Mouse (Mus musculus) left cerebral cortex, postnatal 10 days (tissue): ENCODE measurements around the gene Abcd3. TPM values are rescaled to one million over a fixed set of nuclear protein-coding genes. Genes with fewer than 3 reads are reported as not detected.
"Not testable (repeated sequence)": the region's sequence is repeated elsewhere in the genome, so short reads cannot be mapped to it uniquely, and the experiment has no call there.

Experiments used
- DNase-seq, 2 experiments: peaks; one replicate each; pipeline ENCODE4 v3.0.0; 2021 to 2022; ENCODE audit warnings: low spot score in 2 of 2, mixed read lengths in 1 of 2; ENCODE audit errors: extremely low spot score in 1 of 2
- intact Hi-C: fragments of 180-260 bp; cut with DNase I; formaldehyde crosslinking; loops from one replicate; pipeline ENCODE4 v1.15.1; 2025
- total RNA-seq, 2 experiments: library from RNA; stranded (reverse); gene quantifications; 2 replicates each; pipeline ENCODE4 v1.2.3; 2021

Abcd3 gene
- total RNA-seq, 2 experiments from 2014 or later = 67.8 to 69.8 TPM

DNA sequence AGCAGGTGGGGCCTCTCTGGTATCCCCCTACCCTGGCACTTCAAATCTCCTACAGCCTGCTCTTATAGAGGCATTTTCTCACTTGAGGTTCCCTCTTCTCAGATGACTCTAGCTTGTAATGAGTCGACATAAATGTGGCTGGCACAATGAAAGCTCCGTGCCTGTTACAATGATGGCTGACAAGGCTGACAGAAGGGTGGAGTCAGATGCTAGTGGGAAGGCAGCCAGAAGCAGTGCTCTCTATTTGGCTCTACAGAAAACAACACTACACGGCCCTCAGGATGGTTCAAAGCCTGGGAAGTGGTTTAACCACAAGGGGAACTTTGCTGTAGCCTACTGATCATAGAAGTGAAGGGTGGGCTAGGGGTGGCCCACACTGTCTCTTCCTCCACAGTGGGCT, 60.0 kb downstream of the Abcd3 start:
- intact Hi-C loops = no loop called here
- DNase-seq = no peak

DNA sequence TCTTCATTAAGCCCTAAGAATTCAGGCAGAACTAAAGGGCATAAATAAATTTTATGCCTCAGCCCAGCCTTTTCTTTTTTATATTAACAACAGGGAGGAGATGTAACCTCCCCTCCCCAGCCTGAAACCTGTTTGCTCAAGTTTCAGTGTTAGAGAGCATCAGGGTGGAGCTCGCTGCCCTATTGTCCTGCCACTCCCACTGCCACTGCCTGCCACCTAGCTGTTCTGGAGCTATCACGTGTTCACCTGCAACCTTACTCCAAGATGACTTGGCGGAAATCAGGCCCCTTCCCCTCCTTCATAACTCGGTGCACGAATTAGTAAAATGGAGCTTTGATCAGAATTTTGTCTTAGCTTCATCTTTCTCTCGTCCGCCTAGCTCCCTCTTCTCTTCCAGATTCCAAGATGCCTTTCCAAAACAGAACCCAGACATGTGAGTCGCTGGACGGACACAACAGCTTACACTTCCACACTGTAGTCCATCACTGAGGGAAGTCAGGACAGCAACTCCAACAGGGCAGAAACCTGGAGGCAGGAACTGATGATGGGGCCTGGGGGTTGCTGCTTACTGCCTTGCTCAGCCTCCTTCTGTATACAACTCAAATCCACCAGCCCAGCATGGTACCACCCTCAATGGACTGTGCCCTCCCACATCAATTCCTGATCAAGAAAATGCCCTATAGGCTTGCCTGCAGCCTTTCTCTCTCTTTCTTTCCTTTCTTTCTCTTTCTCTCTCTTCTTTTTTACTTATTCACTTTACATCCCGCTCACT, 60.6 kb downstream of the Abcd3 start:
- DNase-seq, intact Hi-C loops: not testable (repeated sequence)

DNA sequence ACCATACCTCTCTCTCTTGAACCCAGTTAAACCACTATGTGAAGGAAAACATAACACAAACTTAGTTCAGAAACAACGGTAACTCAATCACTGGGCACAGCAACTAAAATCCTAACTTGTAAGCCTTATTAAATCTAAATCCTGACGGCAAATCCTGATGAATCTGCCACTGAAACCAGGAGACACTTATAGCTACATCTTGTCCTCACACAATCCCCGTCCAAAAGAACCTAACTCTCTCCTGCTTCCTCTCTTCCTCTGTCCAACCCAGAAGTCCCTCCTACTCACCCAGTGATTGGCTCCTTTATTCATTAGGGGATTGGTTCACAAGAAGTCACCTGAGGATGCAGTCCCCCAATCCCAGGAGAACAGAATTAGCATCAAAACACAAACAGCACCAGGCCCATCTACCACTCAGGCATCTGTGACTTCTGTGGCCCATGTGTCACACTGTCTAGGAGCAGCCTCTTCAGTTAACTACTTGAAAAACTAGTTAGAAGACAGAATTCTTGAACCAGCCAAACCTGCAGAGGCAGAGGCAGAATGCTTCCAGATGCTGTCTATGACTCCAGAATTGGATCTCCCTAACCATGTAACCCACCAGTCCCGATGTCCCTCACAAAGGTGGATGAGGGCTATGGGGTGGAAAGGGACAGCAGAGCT, 73.8 kb downstream of the Abcd3 start:
- DNase-seq, intact Hi-C loops: not testable (repeated sequence)

- intact Hi-C loops = loop anchor here (5.0 kb wide), 1 partner anchor 102 kb away; no protein-coding TSS in a partner anchor
- DNase-seq = no peak
These were observed 75.5 kb downstream of the Abcd3 start for GRCm38 (mm10) chr3:121739489-121740213.

- no peak for DNase-seq
- intact Hi-C loops = loop anchor here (5.0 kb wide), 1 partner anchor 102 kb away; no protein-coding TSS in a partner anchor
These were observed 76.3 kb downstream of the Abcd3 start for GRCm38 (mm10) chr3:121738742-121739342.

DNA sequence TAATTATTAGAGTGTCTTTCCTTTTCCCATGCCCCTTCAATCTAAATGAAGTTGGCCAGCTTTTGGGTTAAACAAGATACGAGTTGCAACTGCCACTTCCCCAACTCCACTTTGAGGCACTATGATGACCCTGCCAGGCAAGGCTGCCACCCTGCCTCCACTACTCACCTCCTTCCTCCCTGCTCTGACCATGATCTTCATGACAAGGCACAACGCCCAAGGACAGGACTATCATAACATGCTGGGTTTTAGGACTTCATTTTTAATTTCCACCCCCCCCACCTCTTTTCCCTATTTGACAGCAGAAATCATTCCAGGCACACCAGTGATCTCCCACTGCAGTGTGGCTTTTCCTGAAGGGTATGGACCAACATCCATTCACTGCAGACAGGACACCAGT, 77.2 kb downstream of the Abcd3 start:
- intact Hi-C loops = loop anchor here (2.0 to 5.0 kb wide), 2 partner anchors 101 to 189 kb away; no protein-coding TSS in a partner anchor
- no peak for DNase-seq

DNA sequence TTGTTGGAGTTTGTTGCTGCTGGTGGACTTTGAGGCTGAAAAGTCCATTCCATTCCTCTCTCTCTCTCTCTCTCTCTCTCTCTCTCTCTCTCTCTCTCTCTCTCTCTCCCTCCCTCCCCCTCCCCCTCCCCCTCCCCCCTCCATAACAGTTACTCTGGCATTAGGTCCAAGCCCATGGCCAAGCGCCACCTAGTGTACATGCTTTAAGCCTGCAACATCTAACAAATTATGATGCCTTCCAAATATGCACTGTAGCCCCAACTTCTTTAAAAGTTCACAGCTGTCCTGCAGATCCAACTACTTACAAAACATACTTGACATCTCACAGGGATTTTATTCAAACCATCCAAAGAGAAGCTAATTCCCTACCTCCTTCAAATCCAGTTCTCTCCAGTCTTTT, 77.6 kb downstream of the Abcd3 start:
- DNase-seq = peak in 1 of 2 experiments; percentile 70
- intact Hi-C loops = loop anchor here (2.0 to 5.0 kb wide), 2 partner anchors 100 to 189 kb away; no protein-coding TSS in a partner anchor

- DNase-seq = peak; percentile 84
- intact Hi-C loops = loop anchor here (2.0 to 5.0 kb wide), 2 partner anchors 99 to 187 kb away; no protein-coding TSS in a partner anchor
These were observed 78.9 kb downstream of the Abcd3 start for GRCm38 (mm10) chr3:121736025-121736744.

GRCm38 (mm10) chr3:121735542-121735941, 79.6 kb downstream of the Abcd3 start:
- intact Hi-C loops = loop anchor here (5.0 kb wide), 1 partner anchor 98 kb away; no protein-coding TSS in a partner anchor

GRCm38 (mm10) chr3:121729678-121730077, 85.4 kb downstream of the Abcd3 start:
- intact Hi-C loops = no loop called here
- no peak for DNase-seq

More at GRCm38 (mm10) chr3:121735542-121735941, 79.6 kb downstream of the Abcd3 start:
- no peak for DNase-seq

DNA sequence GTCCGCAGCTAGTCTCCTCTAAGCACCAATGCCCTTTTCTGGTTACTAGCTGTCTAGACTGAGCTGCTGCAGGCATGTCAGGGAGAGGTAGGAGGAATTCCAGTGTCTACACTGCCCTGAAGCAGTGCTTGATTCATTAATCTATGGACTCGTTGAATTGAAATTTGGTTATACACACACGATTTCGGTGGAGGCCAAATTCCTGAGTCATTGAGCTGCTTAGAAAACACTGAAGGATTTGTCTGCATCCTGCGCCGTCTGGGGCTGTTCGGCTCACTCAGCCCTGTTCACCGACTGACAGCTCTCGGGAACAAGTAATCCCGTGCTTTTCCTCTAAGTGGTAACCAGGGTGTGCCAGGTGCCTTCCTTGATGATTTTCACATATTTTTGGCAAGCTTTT, 89.5 kb downstream of the Abcd3 start:
- intact Hi-C loops = no loop called here
- no peak for DNase-seq

- DNase-seq = no peak
- intact Hi-C loops = loop anchor here (5.0 kb wide), 1 partner anchor 87 kb away; no protein-coding TSS in a partner anchor
These were observed 90.5 kb downstream of the Abcd3 start for GRCm38 (mm10) chr3:121724553-121724952.

DNA sequence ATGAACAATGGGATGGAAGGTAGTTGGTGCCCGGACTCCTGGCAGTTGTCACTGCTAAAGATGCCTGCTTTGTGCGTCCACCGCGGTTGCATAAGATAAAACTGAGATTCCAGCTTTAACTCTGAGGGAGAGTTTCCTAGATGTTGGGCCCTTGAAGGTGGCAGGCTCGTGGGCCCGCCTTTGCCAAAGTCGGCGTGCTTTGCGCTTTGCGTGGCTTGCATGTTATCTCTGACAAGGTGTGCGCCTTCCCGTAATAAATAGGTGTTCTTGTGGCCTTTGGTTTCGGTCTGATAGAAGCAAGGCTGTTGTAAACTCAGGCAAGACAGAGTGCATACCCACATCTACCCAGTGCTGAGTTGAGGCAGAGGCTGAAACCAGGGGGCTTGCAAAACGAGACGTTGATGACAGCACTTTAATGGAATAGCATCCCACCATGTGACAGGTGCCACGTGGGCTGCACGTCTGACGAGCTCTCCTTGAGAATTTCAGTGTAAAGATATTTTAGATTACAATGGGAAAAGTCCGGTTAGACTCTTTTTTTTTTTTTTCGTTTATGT, 91.1 kb downstream of the Abcd3 start:
- DNase-seq = no peak
- intact Hi-C loops = loop anchor here (5.0 kb wide), 1 partner anchor 87 kb away; no protein-coding TSS in a partner anchor

DNA sequence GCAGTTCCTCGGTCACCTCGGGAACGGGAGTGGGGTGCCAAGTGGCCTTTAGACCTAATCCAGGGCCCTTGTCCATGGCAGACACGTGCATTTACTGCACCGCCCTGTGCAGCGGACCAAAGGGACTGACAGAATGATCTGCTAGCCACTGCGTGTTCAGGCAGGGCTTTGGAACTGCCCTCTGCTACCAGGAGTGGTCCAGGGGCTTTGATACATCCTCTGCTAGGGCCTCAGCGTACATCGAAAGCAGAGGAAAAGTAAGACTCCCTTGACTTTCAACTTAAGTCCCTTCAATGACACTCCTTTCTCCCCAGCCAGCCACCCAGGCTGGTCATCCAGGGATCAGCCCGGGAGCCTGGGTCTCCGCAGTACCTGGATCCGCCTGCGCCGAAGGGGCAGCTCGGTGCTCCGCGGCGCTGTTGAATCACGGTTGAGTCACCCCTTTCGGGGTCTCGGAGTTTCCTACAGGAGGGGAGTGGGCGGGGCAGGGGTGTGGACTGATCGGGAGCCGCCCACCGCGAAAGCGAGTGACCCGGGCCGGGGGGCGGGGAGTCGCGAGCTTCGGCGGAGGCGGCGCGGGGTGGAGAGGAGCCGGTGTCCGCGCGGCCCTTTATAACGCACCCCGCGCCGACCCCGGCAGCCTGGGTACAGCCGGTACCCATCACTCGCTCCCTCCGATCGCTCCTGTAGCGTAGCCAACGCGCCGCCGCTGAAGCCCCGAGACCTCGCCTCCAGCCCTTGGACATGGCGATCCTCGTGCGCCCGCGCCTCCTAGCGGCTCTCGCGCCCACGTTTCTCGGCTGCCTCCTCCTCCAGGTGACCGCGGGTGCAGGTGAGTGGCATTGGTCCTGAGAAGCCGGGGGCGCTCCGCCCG, 91.9 kb downstream of the Abcd3 start, which contains the start of gene F3:
F3 (plus strand) TSS at position 567 of the 874 bp plus-strand sequence.
- intact Hi-C loops = loop anchor here (5.0 kb wide), 1 partner anchor 86 kb away; no protein-coding TSS in a partner anchor
- peak; percentile 73 to 92 for DNase-seq

GRCm38 (mm10) chr3:121721691-121722070, 93.4 kb downstream of the Abcd3 start:
- DNase-seq = no peak
- intact Hi-C loops = loop anchor here (5.0 kb wide), 1 partner anchor 84 kb away; no protein-coding TSS in a partner anchor

GRCm38 (mm10) chr3:121720801-121721690, 94.1 kb downstream of the Abcd3 start:
- no peak for DNase-seq
- intact Hi-C loops = loop anchor here (5.0 kb wide), 1 partner anchor 84 kb away; no protein-coding TSS in a partner anchor
